Mouse (Mus musculus) hindlimb bud, embryonic 11.5 days (tissue): ENCODE data around the gene Chsy1.

Experiments
- DNase-seq: peaks from one replicate; pipeline ENCODE4 v3.0.0-alpha.2; 2012; ENCODE audit warnings: low read depth, low spot score; ENCODE audit errors: extremely low spot score

Chsy1 gene

DNA sequence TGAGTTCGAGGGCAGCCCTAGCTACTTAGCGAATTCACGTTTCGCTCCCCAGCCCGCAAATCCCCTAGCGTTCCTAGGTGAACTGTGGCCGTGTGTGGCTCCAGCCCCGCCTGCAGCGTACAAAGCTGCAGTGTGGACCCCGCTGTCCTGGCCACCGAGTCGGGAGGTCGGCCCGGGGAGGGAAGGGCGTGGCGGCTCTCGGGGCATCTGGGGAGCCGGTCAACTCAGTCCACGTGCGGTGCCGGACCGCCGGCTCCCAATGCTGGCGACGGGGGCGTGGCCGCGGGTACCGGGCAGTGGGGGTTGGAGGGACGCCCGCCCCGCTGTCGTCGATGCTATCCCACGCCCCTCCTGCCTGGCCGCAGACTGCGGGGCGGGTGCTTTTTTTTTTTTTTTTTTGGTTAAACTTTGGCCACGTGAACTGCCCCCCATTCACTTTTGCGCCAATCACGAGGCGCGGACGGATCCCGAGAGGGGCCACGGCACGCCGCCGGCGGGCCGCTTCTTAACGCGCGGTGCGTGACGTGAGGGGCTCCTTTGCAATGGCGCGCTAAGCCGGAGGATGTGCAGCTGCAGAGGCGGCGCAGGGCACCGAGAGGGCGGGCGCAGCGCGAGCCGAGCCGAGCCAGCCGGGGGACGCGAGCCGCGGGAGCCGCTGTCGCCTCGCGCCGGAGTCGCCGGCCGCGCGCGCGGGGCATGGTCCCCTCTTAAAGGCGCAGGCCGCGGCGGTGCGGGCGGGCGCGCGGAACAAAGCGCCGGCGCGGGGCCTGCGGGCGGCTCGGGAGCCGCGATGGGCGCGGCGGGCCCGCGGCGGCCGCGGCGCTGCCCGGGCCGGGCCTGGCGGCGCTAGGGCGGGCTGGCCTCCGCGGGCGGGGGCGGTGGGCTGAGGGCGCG lies at the start of gene Chsy1:
Chsy1 (plus strand) TSS at position 555 of the 894 bp plus-strand sequence.
- DNase-seq, result peak; percentile 53

DNA sequence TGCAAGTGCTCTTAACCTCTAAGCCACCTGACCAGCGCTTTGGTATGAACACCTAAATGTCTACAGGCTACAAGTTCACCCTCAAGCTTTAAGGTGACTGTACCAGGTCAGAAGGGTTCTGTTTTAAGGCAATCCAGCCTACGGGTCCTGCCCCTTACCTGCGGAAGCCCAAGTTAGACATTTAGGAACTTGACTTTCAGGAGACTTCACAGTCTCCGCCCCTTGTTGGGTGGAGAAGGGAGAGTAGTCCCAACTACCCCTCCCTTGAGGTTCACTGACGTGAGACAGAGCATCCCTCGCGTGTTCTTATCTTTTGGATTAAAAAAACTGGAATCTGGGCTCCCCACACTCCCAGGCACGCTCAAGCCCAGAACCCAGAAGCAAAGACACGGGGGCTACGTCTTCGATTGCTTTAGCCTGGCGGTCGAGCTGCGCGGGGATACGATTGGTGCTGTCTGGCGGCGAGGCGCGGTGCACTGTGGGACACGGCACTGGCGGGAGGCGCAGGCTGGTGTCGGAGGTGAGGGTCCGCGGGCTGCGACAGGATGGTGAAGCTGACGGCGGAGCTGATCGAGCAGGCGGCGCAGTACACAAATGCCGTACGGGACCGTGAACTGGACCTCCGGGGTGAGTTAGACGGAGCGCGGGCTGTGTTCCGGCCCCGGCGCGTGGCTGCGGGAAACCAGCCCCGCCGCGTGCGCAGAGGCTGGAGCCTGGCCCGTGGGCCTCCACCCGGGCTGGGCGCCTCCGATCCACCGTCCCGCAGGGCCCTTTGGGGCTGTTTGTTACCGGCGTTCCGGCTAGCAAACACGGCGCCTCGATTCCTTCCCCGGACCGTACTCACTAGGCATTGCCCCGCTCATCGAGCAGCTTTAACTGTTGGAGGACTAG lies 49.0 kb upstream of the Chsy1 start:
- no peak for DNase-seq

DNA sequence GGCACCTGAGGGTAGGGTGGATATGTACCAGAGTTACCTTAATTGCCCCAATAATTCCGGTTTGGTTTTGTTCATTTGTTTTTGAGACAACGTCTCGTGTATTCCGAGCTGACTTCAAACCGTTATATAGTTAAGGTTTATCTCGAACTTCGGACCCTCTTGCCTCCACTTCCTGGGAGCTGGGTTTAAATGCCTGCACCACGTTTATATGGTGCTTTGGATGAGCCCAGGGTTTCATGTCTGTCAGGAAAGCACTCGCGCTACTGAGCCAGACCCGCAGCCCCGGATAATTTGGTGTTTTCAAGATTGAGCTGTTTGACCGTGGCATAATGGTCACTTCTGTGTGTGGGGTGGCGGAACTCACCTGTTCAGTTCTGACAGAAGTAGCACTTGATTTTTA lies 48.3 kb upstream of the Chsy1 start:
- DNase-seq, result no peak

DNA sequence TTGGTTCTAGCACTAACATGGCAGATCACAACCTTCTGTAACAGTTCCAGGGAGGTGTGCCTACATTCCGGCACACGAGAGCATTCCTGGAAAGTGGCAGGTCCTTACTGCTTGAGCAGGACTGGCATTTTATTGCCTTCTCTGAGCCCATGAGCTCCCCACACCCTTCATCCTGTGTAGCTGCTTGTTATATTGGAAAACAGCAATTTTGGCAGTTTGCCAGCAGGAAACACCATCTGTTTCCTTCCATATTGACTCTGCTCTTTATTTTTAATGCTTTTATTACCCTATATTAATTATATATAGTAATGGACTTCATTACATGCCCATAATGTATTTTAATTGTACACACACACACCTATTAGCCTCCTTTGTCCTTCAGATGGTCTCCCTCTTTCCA lies 32.9 kb upstream of the Chsy1 start:
- no peak for DNase-seq

DNA sequence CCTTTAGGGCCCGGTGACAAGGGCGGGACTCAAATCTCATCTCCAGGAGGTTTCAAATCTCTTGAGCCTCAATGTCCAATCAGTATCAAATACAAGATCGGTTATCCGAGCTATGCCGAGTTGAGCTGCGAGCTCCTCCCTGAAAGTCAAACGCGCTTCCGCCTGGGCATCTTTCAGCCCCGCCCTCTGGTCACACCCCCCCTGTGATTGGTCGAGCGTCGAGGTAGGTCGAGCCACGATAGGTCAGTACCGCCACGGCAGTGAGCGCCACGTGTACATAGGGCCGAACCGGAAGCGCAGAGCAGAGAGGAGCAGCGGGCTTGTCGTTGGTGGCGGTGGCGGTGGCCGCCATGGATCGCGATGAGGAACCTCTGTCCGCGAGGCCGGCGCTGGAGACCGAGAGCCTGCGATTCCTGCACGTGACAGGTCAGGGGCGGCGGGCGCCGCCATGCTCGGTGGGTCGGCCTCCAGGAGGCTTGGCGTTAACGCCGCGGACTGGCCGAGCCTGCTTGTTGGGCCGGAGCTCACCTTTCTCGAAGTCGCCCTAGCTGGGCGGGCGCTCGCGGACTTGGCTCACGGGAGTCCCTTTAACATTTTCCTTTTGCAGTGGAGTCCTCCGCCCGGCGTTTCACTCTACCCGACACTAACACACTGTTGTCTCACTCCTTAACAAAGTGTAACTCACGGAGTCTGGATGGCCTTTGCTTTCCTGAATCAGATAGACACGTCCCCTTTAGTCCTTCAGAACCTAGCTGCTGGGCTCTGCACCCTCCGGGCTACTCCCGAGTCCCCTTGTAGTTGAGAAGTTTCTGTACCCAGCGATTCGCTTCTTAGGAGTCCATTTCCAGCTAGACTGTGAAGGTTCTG lies 29.7 kb upstream of the Chsy1 start, which contains the start of gene Selenos:
Selenos (plus strand) TSS at position 286 of the 867 bp plus-strand sequence.
- DNase-seq, result peak; percentile 92

DNA sequence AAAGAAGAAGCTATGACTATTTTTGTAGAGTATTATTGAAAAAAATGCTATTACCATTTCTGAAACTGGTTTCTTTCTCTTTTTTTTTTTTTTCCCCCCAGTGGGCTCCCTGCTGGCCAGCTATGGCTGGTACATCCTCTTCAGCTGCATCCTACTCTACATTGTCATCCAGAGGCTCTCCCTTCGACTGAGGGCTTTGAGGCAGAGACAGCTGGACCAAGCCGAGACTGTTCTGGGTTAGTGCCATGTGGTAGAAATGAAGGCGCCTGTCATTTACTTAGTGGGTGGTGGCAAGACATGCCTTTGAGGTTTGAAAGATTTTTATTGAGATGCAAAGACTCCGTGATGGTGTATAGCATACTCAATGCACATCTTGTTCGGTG lies 29.1 kb upstream of the Chsy1 start:
- no peak for DNase-seq

DNA sequence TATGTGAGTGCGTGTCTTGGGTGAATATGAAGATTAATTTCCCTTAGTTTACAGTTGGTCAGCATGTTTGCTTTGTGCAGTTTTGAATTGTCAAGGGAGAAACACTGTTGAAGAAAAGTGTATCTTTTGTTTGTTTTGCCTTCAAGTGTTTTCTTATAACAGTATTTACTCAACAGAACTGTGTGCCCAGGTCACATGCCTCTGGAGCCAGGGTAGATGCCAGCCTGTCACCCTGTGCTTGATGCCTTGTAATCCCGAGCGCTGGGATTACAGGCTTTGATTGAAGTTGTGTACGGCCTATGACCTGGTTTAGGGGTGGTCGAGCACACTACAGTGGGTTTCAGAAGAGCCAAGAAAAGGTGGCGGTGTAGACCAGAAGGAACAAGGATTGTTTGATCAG lies 25.6 kb upstream of the Chsy1 start:
- no peak for DNase-seq

DNA sequence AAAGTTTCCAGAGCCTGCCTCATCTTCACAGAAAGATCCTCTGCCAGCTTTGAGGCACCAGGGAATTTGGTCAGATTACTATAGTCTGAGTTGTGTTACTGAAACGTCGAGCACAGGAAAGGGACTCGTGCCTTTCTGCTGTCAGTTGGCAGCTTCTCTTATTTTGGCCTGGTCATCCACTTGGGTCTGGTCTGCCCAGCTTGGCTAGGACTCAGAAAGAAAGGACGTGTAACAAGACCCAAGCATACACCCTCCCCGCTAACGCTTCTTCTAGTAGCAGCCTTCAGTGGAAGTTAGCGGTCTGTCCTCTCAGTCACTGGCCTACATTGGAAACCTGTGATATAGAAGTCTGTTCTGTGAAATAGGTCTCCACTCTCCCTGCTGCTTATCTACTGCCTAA lies 24.8 kb upstream of the Chsy1 start:
- DNase-seq, result no peak

DNA sequence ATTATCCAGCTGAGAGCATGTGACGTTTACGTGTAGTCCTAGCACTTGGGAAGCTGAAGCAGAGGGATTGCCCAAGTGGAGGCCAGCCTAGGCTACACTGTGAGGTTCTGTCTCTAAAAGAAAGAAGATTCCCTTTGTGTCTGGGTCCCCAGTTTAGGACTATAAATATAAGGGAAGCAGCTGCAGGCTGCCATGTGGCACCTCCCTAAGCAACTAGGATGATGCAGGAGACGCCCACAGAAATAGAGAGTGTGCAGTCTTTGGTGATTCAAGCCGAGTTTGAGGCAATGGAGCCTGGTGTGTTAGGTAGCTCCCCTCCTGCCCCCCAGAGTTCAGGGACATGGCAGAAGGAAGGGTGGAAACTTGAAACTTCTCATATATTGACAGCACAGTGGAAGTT lies 21.7 kb upstream of the Chsy1 start:
- DNase-seq, result no peak

DNA sequence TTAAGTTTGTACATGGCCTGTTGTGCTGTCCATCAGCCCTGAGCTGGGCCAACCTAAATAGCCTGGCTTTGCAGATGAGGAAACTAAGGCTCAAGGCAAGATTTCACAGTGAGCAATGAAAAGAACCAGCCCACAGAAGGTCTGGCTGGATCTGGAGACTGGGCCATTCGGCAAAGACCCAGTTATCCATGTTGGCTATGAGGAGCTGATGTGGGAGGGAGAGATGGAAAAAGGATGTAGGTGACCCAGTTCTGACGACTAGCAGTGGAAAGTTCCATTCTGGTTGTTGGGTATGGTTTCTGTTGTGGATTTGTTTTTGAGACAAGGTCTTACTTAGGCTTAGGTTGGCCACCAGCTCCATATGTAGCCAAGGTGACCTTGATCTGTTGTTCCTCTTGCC lies 21.2 kb upstream of the Chsy1 start:
- DNase-seq, result no peak

DNA sequence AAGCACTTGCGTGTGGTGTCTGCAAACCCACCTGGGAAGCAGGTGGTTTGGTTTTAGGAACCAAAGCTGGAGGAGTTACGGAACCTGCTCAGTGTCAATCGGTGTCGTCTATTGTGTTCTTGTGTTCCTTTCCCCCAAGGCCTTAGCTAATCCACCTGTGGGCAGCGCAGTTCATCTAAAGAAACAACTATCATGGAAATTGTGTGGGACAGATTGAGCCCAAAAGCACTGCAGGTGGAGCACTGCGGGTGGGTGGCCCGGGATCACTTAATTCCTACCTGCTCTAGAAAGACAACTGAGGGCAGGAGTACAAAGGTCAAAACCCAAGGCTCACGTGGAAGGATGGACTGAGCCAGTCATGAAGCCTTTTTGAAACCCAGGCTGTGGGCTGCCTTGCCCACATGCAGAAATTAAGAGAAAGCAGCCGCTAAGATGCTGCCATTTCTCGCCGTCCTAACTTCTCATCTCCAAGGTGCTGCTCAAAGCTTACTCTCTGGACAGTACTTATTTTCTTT lies 18.6 kb upstream of the Chsy1 start:
- no peak for DNase-seq

DNA sequence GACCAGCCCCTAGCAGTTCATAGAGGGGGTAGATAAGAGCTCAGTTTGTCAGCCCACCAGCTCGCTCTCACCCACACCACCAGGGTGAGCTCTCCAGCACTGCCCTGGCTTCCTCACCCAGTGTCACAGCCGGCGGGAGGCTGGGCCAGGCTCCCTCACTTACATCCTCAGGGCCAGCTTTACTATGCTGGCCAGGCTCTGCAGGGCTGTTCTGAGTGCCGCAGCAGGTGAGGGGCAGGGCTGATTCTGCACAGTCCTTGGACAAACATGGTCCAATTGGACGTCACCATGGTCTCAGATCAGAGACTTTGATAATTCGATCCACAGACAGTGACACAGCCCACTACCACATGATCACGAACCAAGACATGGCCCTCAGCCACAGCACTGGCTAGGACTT lies 17.8 kb upstream of the Chsy1 start:
- DNase-seq, result no peak

DNA sequence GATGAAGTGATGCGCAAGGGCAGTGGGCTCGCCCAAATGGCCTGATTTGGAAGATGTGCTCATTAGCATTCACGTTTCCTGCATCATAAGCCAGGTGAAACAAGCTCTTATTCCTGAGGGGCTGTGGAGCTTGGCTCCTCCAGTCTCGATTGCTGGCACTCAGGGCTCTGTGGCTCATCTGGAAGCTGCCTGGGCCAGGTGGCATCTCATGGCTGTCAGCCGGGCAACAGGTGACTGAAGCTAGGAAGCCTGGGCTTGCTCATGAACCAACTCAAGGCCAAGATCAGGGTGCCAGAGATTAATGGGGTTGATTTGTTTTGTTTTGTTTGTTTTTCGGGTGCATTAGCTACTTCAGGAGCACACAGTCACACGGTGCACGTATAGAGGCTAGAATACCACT lies 16.7 kb upstream of the Chsy1 start:
- DNase-seq, result no peak

DNA sequence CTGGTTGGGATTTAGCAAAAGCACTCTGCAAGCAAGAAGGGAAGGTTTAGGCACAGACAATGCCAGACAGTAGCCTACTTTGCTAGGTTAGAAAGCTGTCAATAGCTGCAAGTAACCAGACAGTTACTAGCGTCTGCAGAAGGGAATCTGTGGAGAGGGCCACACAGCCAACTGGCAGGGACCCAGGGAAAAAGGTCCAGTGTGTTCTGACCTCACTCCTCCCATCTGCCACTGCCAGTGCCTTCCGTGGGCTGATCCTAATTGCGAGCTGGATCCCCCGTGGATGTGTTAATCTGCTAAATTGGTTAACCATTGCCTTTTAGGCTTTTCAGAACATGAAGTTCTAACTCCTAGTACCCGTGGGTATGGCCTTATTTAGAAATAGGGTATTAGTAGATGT lies 15.2 kb upstream of the Chsy1 start:
- no peak for DNase-seq

DNA sequence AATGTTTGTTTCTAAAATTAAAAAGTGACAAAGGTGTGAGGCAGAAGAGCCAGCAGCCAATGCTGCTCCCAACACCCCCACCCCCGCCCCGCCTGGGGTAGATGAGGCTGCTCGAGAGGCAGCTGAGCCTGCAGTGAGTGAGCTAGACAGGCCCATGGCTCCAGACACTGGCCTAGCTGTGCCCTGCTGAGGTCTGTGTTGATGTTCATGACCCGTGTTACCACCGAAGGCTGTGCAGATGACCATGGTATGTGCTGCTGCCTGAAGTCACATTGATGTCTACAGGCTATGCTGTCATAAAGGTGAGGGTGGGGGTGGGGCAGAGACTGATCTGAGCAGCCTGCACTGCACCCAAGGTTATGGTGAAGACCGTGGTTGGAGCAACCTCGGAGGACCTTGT lies 10.5 kb upstream of the Chsy1 start:
- DNase-seq, result no peak

DNA sequence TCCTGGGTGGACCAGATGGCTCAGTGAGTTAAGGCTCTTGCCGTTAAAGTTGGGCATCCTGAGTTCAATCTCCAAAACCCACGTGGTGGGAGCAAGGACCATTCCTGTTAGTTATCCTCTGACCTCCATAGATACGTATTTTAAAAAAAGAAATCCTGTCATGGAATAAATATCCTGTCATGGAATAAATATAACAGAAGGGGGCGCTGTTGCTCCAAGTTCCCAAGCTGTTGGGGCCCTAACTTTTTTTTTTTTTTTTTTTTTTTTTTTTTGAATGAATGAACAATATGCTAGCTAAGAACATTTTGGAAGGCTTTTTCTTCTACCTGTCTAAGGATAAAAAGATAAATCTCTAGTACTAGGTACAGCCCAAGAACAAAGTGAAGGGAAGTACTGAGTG lies 7.4 kb upstream of the Chsy1 start:
- no peak for DNase-seq

DNA sequence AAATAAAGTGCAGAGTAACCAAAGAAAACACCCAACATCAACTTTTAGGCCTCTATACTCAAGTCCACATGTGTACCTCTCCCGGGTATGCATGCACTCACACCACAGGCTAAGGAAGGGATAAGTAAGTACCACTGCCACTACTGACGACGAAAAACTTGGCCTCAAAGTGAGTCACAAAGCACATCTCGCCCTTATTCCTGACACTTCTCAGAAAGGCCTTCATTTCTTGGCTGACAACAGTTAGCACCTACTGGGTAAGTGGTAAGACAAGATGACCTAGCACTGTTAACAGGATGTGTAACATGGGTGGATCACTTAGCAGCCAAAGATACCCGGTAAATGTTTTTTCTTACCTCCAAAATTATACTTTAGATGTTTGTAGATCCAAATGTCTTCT lies 4.8 kb upstream of the Chsy1 start:
- no peak for DNase-seq

DNA sequence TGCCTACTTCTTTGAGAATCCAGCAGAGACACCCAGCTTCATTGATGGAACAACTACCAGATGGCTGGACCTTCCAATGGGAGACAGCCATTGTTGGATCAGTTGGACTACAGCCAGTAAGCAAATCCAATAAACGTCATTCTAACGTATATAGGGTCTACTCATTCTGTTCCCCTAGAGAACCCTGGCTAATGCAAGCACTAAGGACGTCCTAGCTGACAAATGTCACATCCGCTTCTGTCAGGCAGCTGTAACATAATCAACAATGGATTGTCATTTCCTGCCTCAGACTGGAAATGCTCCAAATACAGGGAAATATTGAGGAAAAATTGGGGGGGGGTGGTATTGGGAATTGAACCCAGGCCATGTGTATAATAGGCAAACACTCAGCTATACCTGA lies 3.5 kb upstream of the Chsy1 start:
- no peak for DNase-seq

DNA sequence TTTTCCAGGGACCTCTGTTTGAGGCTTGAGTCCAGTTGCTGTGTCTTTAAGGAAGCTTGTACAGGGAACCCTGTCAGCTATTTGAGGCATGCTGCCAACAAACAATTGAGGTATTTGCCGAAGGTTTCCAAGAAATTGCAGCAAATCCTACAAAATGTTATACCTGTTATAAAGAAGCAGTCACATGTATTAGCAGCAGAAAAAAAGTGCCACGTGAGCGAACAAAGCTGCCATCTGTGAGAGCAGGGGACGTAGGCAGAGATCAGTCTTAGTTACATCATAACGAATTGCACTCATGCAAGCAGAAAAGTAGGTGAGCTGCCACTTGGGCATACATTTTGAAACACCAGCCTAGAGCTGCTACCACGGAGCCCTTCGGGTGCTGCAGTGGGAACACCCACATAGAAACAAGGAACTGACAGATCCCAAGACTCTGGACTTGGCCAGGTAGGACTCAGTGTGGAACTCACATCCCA lies 2.7 kb upstream of the Chsy1 start:
- DNase-seq, result no peak

DNA sequence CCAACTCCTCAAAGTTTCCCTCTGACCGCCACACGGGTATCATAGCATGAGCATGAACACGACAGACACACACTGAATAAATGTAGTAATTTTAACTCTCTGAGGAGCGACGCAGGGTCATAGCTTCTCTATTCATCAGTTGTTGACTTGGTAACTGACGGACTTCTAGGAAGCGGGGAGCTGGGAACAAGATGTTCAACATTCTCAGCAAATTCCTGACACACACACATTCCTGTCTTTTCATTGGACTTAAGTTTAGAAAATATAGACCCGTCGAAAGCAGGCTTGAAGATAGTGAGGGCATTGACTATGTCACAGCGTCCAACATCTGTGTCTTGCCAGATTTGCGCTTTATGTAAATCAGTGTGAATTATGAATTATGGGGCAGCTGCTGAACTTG lies 2.1 kb upstream of the Chsy1 start:
- DNase-seq, result no peak

DNA sequence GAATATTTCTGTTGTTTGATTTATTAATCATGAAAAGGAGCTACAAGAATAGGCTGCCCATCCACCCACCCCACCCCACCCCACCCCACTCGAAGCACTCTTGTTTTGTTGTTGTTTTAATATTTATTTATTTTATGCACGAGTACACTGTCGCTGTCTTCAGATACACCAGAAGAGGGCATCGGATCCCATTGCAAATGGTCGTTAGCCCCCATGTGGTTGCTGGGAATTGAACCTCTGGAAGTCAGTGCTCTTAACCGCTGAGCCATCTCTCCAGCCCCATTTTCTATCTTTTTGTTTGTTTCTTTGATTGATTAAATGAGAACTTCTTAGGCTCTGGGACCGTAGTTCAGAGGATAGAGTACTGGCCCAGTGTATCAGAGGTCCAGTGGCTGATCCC lies 1.4 kb upstream of the Chsy1 start:
- DNase-seq, result no peak
